Mouse (Mus musculus) hindbrain, embryonic 11.5 days (tissue): ENCODE measurements around the gene Idua. TPM values are rescaled to one million over a fixed set of nuclear protein-coding genes. Genes with fewer than 3 reads are reported as not detected.
A peak's percentile ranks its signal among the peaks of the same experiment; 100 is the strongest.

ENCODE experiments used
- ATAC-seq: fragments of 200-750 bp; cut with Nextera tagmentation; 2 replicates; pipeline ENCODE4 v1.8.0; 2017; ENCODE audit warnings: mild to moderate bottlenecking, moderate TSS enrichment, moderate library complexity; ENCODE audit not compliant: low FRiP score
- DNase-seq: peaks from one replicate; pipeline ENCODE4 v3.0.0-alpha.2; 2015; ENCODE audit warnings: low spot score
- H3K27ac ChIP-seq: fragments of 300-500 bp; sonication (generic); 2 replicates; pipeline ENCODE4 v1.5.1; 2014; ENCODE audit warnings: mild to moderate bottlenecking, low read depth, low read length
- H3K27me3 ChIP-seq: fragments of 300-500 bp; sonication (generic); 2 replicates; pipeline ENCODE4 v1.6.1; 2014; ENCODE audit warnings: mild to moderate bottlenecking, low read length, moderate library complexity, mixed read lengths; ENCODE audit not compliant: control insufficient read depth, insufficient read depth
- H3K36me3 ChIP-seq: fragments of 300-500 bp; sonication (generic); 2 replicates; pipeline ENCODE4 v1.6.1; 2014; ENCODE audit warnings: mild to moderate bottlenecking, low read length, moderate library complexity, mixed read lengths; ENCODE audit not compliant: control insufficient read depth, insufficient read depth
- H3K4me1 ChIP-seq: fragments of 300-500 bp; sonication (generic); replicated peaks from 2 replicates; pipeline ENCODE4 v1.6.1; 2014; ENCODE audit warnings: low read length, mixed read lengths; ENCODE audit not compliant: control insufficient read depth, insufficient read depth
- H3K4me2 ChIP-seq: fragments of 300-500 bp; sonication (generic); replicated peaks from 2 replicates; pipeline ENCODE4 v1.6.1; 2014; ENCODE audit warnings: mild to moderate bottlenecking, low read depth, low read length
- H3K4me3 ChIP-seq: fragments of 300-500 bp; sonication (generic); 2 replicates; pipeline ENCODE4 v1.5.1; 2014; ENCODE audit warnings: low read depth, low read length
- H3K9ac ChIP-seq: fragments of 300-500 bp; sonication (generic); 2 replicates; pipeline ENCODE4 v1.6.1; 2014; ENCODE audit warnings: low read depth, low read length
- H3K9me3 ChIP-seq: fragments of 300-500 bp; sonication (generic); 2 replicates; pipeline ENCODE4 v1.6.1; 2016; ENCODE audit warnings: low read length; ENCODE audit not compliant: control insufficient read depth
- WGBS: fragments of 180-500 bp; shearing (Covaris S2); extraction: QIAGEN DNeasy Blood & Tissue Kit; methylation state at CpG from one replicate; pipeline ENCODE4 v1.1.7; 2014; 5-methylcytosine and 5-hydroxymethylcytosine counted together
- polyA plus RNA-seq: library from polyadenylated mRNA; unstranded; fragments of >200 nt; fragmentation: Nextera tagmentation; extraction: Ambion mirVana; gene quantifications from 2 replicates; pipeline ENCODE4 v1.2.1, GENCODE M21; 2014

The Idua gene
- polyA plus RNA-seq = 8.7 and 9.4 TPM in 2 replicates

GRCm38 (mm10) chr5:108659698-108660631 is at the start of gene Idua:
TSS of gene Idua (plus strand) at chr5:108660331.
- 10% methylated on average over 24 of the region's 24 CpGs for WGBS
- ATAC-seq = peak; percentile 25
- H3K27ac ChIP-seq = no peak within 1 kb of the TSS

GRCm38 (mm10) chr5:108610426-108610825 is 49.7 kb upstream of the Idua start:
- Histone ChIP-seq H3K4me2 (no peak overlapping the region), H3K9ac (no peak overlapping the region), H3K4me1 (no peaks in the 10 kb centered on the region), H3K36me3 (peaks cover 10% of the 10 kb centered on the region), H3K27ac (no peak overlapping the region), H3K27me3 (no peaks in the 10 kb centered on the region), H3K4me3 (no peak overlapping the region), H3K9me3 (no peaks in the 10 kb centered on the region)
- 97% methylated on average over 1 of the region's 1 CpGs for WGBS
- no peak for DNase-seq
- no peak for ATAC-seq

More at GRCm38 (mm10) chr5:108659698-108660631, at the start of gene Idua:
- H3K36me3 ChIP-seq = peaks cover 1% of the 10 kb centered on the region; the same call in 1 of the 2 replicates
- H3K9ac ChIP-seq = peak within 1 kb of the TSS; percentile 83
- 0 out of 2 replicates have a peak, but pooled peaks cover 5% of the 10 kb centered on the region for H3K4me1 ChIP-seq
- no peak for DNase-seq
- no peaks in the 10 kb centered on the region for H3K9me3 ChIP-seq
- peak within 1 kb of the TSS; percentile 91 for H3K4me2 ChIP-seq
- H3K27me3 ChIP-seq = no peaks in the 10 kb centered on the region
- peak within 1 kb of the TSS; percentile 78 for H3K4me3 ChIP-seq

- Histone ChIP-seq H3K4me3 (no peak overlapping the region), H3K27me3 (no peaks in the 10 kb centered on the region), H3K4me2 (no peak overlapping the region), H3K9ac (no peak overlapping the region), H3K27ac (no peak overlapping the region), H3K9me3 (no peaks in the 10 kb centered on the region), H3K36me3 (0 out of 2 replicates have a peak, but pooled peaks cover 4% of the 10 kb centered on the region), H3K4me1 (no peaks in the 10 kb centered on the region)
- 76% methylated on average over 2 of the region's 2 CpGs for WGBS
- DNase-seq (no peak), ATAC-seq (no peak)
Measured at GRCm38 (mm10) chr5:108621870-108622269, 38.3 kb upstream of the Idua start.

- DNase-seq = no peak
- H3K4me3 ChIP-seq = no peak overlapping the region
- H3K27me3 ChIP-seq = no peaks in the 10 kb centered on the region
- H3K27ac ChIP-seq = no peak overlapping the region
- H3K36me3 ChIP-seq = 0 out of 2 replicates have a peak, but pooled peaks cover 4% of the 10 kb centered on the region
- H3K4me2 ChIP-seq = no peak overlapping the region
- whole genome bisulfite sequencing = 87% methylated on average over 4 of the region's 4 CpGs
- H3K9me3 ChIP-seq = no peaks in the 10 kb centered on the region
- H3K4me1 ChIP-seq = peaks cover 2% of the 10 kb centered on the region; the same call in 1 of the 2 replicates
- ATAC-seq = no peak
- no peak overlapping the region for H3K9ac ChIP-seq
Measured at GRCm38 (mm10) chr5:108626050-108626660, 34.0 kb upstream of the Idua start.

GRCm38 (mm10) chr5:108628891-108629633 is 31.1 kb upstream of the Idua start:
- Histone ChIP-seq H3K9me3 (no peaks in the 10 kb centered on the region), H3K4me1 (peaks cover 2% of the 10 kb centered on the region; the same call in 1 of the 2 replicates), H3K9ac (peak overlapping the region; percentile 87), H3K27me3 (no peaks in the 10 kb centered on the region), H3K4me3 (peak overlapping the region; percentile 62), H3K36me3 (0 out of 2 replicates have a peak, but pooled peaks cover 2% of the 10 kb centered on the region), H3K4me2 (peak overlapping the region; percentile 81), H3K27ac (peak overlapping the region; percentile 80)
- no peak for DNase-seq
- 2% methylated on average over 32 of the region's 32 CpGs for WGBS
- ATAC-seq = peak; percentile 90

GRCm38 (mm10) chr5:108629634-108630483 is 30.3 kb upstream of the Idua start, which contains the start of the genes Gak and Tmem175:
TSS of gene Gak (minus strand) at chr5:108629755.
TSS of gene Tmem175 (plus strand) at chr5:108629770.
- peak; percentile 96 for DNase-seq
- Histone ChIP-seq H3K4me3 (peak within 1 kb of the TSS; percentile 62), H3K9me3 (no peaks in the 10 kb centered on the region), H3K27me3 (no peaks in the 10 kb centered on the region), H3K4me1 (peaks cover 2% of the 10 kb centered on the region; the same call in 1 of the 2 replicates), H3K4me2 (peak within 1 kb of the TSS; percentile 81), H3K9ac (peak within 1 kb of the TSS; percentile 87), H3K36me3 (no peaks in the 10 kb centered on the region), H3K27ac (peak within 1 kb of the TSS; percentile 80)
- WGBS = under 1% methylated on average over 58 of the region's 58 CpGs
- ATAC-seq = peak; percentile 97

GRCm38 (mm10) chr5:108633676-108634075 is 26.5 kb upstream of the Idua start:
- 79% methylated on average over 4 of the region's 4 CpGs for WGBS

More at GRCm38 (mm10) chr5:108633676-108634075, 26.5 kb upstream of the Idua start:
- Histone ChIP-seq H3K9ac (no peak overlapping the region), H3K4me1 (peaks cover 2% of the 10 kb centered on the region; the same call in 1 of the 2 replicates), H3K4me3 (no peak overlapping the region), H3K36me3 (no peaks in the 10 kb centered on the region), H3K4me2 (no peak overlapping the region), H3K27ac (no peak overlapping the region), H3K9me3 (no peaks in the 10 kb centered on the region), H3K27me3 (no peaks in the 10 kb centered on the region)
- DNase-seq (no peak), ATAC-seq (no peak)
